Mouse (Mus musculus): ENCODE measurements around the gene Gpc5.

- TF ChIP-seq POLR2A (IDR thresholded peaks at IDR 0.05; ENCODE audit: insufficient read depth, low read depth, low read length) (no peak), CTCF (IDR thresholded peaks at IDR 0.05; ENCODE audit: insufficient read depth, low read depth, low read length) (no peak)
These were observed 1244.2 kb downstream of the Gpc5 start for GRCm38 (mm10) chr14:116336182-116336581.

Data from olfactory bulb, adult 2 months (tissue).